Mouse (Mus musculus) stomach, embryonic 16.5 days (tissue): ENCODE data around the gene Ifitm1. TPM values are rescaled to one million over a fixed set of nuclear protein-coding genes. Genes with fewer than 3 reads are reported as not detected.
"Not testable (repeated sequence)": the region's sequence is repeated elsewhere in the genome, so short reads cannot be mapped to it uniquely, and the experiment has no call there.

Experiments
- ATAC-seq: fragments of 200-750 bp; cut with Nextera tagmentation; 2 replicates; pipeline ENCODE4 v1.8.0; 2017; ENCODE audit warnings: moderate number of reproducible peaks, moderate TSS enrichment; ENCODE audit not compliant: insufficient read depth, low FRiP score
- H3K27ac ChIP-seq: fragments of 300-500 bp; sonication (generic); 2 replicates; pipeline ENCODE4 v1.5.1; 2014; ENCODE audit warnings: low read length
- H3K27me3 ChIP-seq: fragments of 300-500 bp; sonication (generic); 2 replicates; pipeline ENCODE4 v1.6.1; 2014; ENCODE audit warnings: low read length, control low read depth, mixed read lengths; ENCODE audit not compliant: control insufficient read depth, insufficient read depth
- H3K36me3 ChIP-seq: fragments of 300-500 bp; sonication (generic); 2 replicates; pipeline ENCODE4 v1.6.1; 2014; ENCODE audit warnings: low read length; ENCODE audit not compliant: control insufficient read depth, insufficient read depth
- H3K4me1 ChIP-seq: fragments of 300-500 bp; sonication (generic); 2 replicates; pipeline ENCODE4 v1.6.1; 2014; ENCODE audit warnings: low read length, control low read depth, mixed read lengths; ENCODE audit not compliant: control insufficient read depth, insufficient read depth
- H3K4me2 ChIP-seq: fragments of 300-500 bp; sonication (generic); 2 replicates; pipeline ENCODE4 v1.6.1; 2014; ENCODE audit warnings: low read depth, low read length, mixed read lengths
- H3K4me3 ChIP-seq: fragments of 300-500 bp; sonication (generic); replicated peaks from 2 replicates; pipeline ENCODE4 v1.5.1; 2014; ENCODE audit warnings: mild to moderate bottlenecking, low read length
- H3K9ac ChIP-seq: fragments of 300-500 bp; sonication (generic); 2 replicates; pipeline ENCODE4 v1.6.1; 2014; ENCODE audit warnings: low read length
- H3K9me3 ChIP-seq: fragments of 300-500 bp; sonication (generic); replicated peaks from 2 replicates; pipeline ENCODE4 v1.6.1; 2016; ENCODE audit warnings: low read length, control low read depth; ENCODE audit not compliant: control insufficient read depth
- WGBS: fragments of 180-500 bp; shearing (Covaris S2); extraction: QIAGEN DNeasy Blood & Tissue Kit; methylation state at CpG from one replicate; pipeline ENCODE4 v1.1.7; 2014; 5-methylcytosine and 5-hydroxymethylcytosine counted together
- polyA plus RNA-seq: library from polyadenylated mRNA; unstranded; fragments of >200 nt; fragmentation: Nextera tagmentation; extraction: Ambion mirVana; gene quantifications from 2 replicates; pipeline ENCODE4 v1.2.1, GENCODE M21; 2015

The Ifitm1 gene
- polyA plus RNA-seq, 1 experiment from 2014 or later, result 156 TPM

DNA sequence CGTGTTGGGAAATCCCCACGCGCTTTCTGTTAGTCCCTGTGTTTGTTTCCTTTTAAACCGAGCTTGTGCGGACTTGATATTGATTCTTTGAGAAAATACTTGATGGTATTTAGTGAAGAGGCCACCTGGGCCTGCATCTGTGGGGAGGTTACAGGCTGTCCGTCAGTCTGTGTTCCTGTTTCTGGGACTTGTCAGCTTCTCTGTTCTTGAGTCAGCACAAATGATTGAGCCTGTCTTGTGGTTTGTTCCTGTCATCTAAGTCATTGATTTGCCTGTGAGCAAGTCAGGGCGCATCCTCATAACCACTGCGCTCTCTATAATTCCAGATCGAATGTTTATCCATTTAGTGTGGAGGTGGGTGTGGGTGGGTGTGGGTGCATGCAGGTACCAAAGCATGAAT lies 9.7 kb downstream of the Ifitm1 start:
- not testable (repeated sequence) for H3K36me3 ChIP-seq, H3K4me3 ChIP-seq
- WGBS, result 79% methylated on average over 9 of the region's 9 CpGs

DNA sequence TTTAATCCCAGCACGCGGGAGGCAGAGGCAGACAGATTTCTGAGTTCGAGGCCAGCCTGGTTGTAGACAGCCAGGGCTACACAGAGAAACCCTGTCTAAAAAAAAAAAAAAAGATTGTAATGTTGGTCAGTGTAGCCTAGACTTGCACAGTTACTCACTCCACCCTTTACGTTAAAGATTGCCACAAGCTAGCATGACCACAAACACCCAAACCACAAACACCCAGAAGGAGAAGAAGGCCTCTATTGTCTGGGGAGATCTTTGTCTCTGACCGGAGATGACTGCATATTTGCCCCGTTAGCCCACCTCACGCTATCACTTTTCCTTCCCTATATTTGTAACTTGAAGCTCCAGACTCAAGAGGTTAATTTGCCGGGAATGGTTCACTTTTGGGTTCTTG lies 14.7 kb downstream of the Ifitm1 start:
- no peaks in the 10 kb centered on the region for H3K36me3 ChIP-seq
- H3K9me3 ChIP-seq, result no peaks in the 10 kb centered on the region
- no peaks in the 10 kb centered on the region for H3K4me1 ChIP-seq
- WGBS, result 91% methylated on average over 8 of the region's 8 CpGs
- H3K9ac ChIP-seq, result no peak overlapping the region
- H3K4me2 ChIP-seq, result no peak overlapping the region
- H3K27ac ChIP-seq, result no peak overlapping the region
- H3K27me3 ChIP-seq, result no peaks in the 10 kb centered on the region
- ATAC-seq, result no peak
- H3K4me3 ChIP-seq, result no peak overlapping the region

More for the DNA sequence above, 9.7 kb downstream of the Ifitm1 start:
- not testable (repeated sequence) for ATAC-seq, H3K27me3 ChIP-seq, H3K27ac ChIP-seq, H3K9me3 ChIP-seq, H3K9ac ChIP-seq, H3K4me2 ChIP-seq
- peaks cover 18% of the 10 kb centered on the region for H3K4me1 ChIP-seq

DNA sequence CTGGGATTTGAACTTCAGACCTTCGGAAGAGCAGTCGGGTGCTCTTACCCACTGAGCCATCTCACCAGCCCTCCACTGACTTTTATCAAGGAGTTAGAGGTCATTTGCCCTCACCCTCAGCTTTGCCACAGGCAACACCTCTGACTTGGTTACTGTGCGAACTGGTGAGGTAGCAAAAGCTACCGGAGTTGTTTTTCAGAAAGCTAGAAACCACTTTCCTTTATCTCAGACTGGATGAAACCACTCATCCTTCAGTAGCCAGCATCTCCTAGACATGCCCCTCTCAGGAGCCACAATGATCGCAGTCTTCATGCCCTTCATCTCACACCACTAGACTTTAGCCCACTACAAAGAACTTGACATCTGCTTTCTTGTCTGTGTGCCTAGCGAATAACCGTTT lies 15.9 kb downstream of the Ifitm1 start:
- Histone ChIP-seq H3K9ac (no peak overlapping the region), H3K36me3 (no peaks in the 10 kb centered on the region), H3K9me3 (no peaks in the 10 kb centered on the region), H3K27ac (no peak overlapping the region), H3K27me3 (no peaks in the 10 kb centered on the region), H3K4me2 (no peak overlapping the region), H3K4me1 (no peaks in the 10 kb centered on the region), H3K4me3 (no peak overlapping the region)
- no peak for ATAC-seq
- 88% methylated on average over 7 of the region's 7 CpGs for WGBS

DNA sequence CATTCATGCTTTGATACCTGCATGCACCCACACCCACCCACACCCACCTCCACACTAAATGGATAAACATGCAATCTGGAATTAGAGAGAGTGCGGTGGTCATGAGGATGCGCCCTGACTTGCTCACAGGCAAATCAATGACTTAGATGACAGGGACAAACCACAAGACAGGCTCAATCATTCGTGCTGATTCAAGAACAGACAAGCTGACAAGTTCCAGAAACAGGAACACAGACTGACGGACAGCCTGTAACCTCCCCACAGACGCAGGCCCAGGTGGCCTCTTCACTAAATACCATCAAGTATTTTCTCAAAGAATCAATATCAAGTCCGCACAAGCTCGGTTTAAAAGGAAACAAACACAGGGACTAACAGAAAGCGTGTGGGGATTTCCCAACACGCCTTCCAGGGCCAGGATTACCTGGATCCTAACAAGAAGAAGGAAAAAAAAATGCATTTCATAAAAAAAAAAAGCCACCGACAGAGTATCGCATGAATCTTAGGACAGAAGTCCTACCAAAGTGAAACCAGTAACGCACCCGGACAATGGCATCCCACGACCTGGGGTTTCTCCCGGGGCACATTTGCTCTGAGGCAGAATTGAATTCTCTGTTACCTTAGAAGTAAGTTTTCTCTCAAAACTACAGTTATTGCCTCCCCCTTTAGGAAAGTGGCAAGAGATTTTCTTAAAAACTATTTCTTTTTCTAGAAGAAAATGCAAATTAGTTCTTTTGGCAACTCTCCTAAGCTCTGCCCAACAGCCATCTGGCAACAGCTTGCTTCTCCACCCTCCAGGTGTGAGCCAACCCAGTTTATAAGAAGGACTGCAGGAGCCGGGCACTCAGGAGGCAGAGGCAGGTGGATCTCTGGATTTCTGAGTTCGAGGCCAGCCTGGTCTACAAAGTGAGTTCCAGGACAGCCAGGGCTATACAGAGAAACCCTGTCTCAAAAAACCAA lies 20.4 kb downstream of the Ifitm1 start:
- H3K36me3 ChIP-seq, result no peaks in the 10 kb centered on the region
- H3K9ac ChIP-seq, result no peak overlapping the region
- no peak overlapping the region for H3K4me2 ChIP-seq
- 0 out of 2 replicates have a peak, but pooled peaks cover 3% of the 10 kb centered on the region for H3K4me1 ChIP-seq
- WGBS, result 65% methylated on average over 17 of the region's 17 CpGs
- no peak for ATAC-seq
- H3K27ac ChIP-seq, result peak overlapping the region; percentile 1; the same call in 1 of the 2 replicates
- H3K27me3 ChIP-seq, result no peaks in the 10 kb centered on the region
- H3K4me3 ChIP-seq, result no peak overlapping the region
- no peaks in the 10 kb centered on the region for H3K9me3 ChIP-seq

DNA sequence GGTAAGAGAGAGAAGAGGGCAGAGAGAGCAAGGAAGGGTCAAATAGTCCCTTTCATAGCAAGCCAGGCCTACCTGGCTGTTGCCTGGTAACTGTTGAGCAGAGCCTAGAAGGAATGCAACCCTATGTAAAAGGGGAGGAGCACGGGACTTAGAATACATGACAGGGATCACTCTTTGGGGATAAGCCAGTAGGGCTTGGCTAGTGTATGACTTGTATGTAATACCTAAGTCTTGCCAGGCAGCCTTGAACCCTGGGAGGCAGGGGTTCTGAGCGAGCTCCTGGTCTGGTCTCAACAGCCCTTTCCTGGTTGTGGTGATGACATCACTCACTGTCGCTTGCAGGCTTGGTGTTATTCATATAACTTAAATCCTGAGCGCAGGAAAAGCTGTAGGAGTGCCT lies 22.0 kb downstream of the Ifitm1 start:
- no peak overlapping the region for H3K4me3 ChIP-seq
- H3K36me3 ChIP-seq, result no peaks in the 10 kb centered on the region
- no peak overlapping the region for H3K27ac ChIP-seq
- H3K27me3 ChIP-seq, result no peaks in the 10 kb centered on the region
- H3K4me1 ChIP-seq, result 0 out of 2 replicates have a peak, but pooled peaks cover 3% of the 10 kb centered on the region
- peak; percentile 39; the same call in 1 of the 2 replicates for ATAC-seq
- H3K9me3 ChIP-seq, result no peaks in the 10 kb centered on the region
- 75% methylated on average over 4 of the region's 4 CpGs for WGBS
- H3K4me2 ChIP-seq, result no peak overlapping the region
- H3K9ac ChIP-seq, result no peak overlapping the region

DNA sequence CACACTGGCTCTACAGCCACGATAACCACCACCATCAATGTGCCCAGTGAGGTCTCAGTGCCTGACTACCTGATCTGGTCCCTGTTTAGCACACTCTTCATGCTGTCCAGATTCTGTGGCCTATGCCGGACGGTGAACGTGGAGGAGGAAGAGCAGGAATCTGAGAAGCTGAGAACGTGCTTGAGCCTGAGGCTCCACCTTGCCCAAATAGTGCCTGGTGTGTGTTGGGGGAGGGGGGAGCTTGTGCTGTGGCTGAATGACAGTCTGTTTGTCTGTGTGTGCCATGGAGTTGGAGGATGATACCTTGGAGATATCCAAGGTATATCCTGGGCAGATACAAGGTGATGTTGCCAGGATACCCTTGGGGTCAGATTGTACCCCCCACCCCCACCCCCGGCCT lies 23.2 kb downstream of the Ifitm1 start:
- 0 out of 2 replicates have a peak overlapping the region, but pooled peaks have one; percentile 2 for H3K27ac ChIP-seq
- H3K9ac ChIP-seq, result peak overlapping the region; percentile 46
- H3K4me1 ChIP-seq, result 0 out of 2 replicates have a peak, but pooled peaks cover 3% of the 10 kb centered on the region
- no peaks in the 10 kb centered on the region for H3K27me3 ChIP-seq
- WGBS, result 61% methylated on average over 6 of the region's 6 CpGs
- H3K4me2 ChIP-seq, result no peak overlapping the region
- peak; percentile 71 for ATAC-seq
- no peaks in the 10 kb centered on the region for H3K9me3 ChIP-seq
- H3K36me3 ChIP-seq, result no peaks in the 10 kb centered on the region
- no peak overlapping the region for H3K4me3 ChIP-seq

DNA sequence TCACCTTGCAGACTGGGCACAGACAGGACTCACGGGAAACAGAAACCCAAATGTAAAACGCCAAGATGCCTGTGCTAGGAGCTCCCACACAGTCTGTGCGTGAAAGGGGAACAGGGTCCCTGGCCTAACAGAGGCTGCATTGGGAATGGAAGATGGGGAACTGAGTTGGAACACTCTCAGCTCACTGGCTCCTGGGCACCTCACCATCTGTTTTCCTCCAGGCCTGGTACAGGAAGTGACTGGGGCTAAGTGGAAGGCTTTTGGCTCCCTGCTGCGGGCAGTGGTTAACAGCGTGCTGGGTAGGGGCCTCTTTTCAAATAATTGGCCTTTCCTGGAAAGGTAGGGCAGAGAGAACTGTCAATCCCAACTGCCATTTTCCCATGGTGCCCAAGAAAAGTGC lies 23.6 kb downstream of the Ifitm1 start:
- Histone ChIP-seq H3K4me1 (0 out of 2 replicates have a peak, but pooled peaks cover 3% of the 10 kb centered on the region), H3K27ac (no peak overlapping the region), H3K4me2 (no peak overlapping the region), H3K36me3 (no peaks in the 10 kb centered on the region), H3K9ac (no peak overlapping the region), H3K9me3 (no peaks in the 10 kb centered on the region), H3K27me3 (no peaks in the 10 kb centered on the region), H3K4me3 (no peak overlapping the region)
- ATAC-seq, result no peak
- 66% methylated on average over 5 of the region's 5 CpGs for WGBS

DNA sequence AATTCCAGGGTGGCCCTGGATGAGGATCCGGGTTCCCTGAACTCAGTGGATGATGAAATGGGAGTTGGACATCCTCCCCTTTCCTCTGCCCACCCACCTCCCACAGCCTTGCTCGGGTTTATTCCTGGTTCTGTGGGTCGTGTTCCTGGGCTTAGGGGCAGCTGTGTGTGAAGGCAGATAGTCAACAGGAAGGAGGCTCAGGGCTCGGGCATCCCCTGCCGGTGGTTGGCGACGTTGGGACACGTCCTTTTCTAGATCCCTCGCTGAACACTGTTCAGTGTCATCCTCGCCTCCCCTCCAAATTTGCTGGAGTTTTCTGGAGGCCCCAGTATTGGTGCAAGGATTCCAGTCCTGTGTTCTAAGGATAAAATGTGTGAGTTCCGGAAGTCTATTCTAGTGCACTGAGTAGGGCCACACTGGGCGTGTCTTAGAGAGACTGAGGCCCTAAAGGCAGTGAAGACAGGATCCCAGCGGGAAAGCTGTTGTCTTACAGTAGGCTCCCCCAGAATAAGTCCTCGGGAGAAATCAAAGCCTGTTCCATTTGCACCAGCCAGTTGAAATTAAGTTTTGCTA lies 24.2 kb downstream of the Ifitm1 start:
- H3K27me3 ChIP-seq, result no peaks in the 10 kb centered on the region
- H3K9ac ChIP-seq, result no peak overlapping the region
- no peak for ATAC-seq
- no peak overlapping the region for H3K4me2 ChIP-seq
- no peak overlapping the region for H3K27ac ChIP-seq
- WGBS, result 85% methylated on average over 14 of the region's 14 CpGs
- no peaks in the 10 kb centered on the region for H3K9me3 ChIP-seq
- no peaks in the 10 kb centered on the region for H3K36me3 ChIP-seq
- 0 out of 2 replicates have a peak, but pooled peaks cover 3% of the 10 kb centered on the region for H3K4me1 ChIP-seq
- H3K4me3 ChIP-seq, result no peak overlapping the region

DNA sequence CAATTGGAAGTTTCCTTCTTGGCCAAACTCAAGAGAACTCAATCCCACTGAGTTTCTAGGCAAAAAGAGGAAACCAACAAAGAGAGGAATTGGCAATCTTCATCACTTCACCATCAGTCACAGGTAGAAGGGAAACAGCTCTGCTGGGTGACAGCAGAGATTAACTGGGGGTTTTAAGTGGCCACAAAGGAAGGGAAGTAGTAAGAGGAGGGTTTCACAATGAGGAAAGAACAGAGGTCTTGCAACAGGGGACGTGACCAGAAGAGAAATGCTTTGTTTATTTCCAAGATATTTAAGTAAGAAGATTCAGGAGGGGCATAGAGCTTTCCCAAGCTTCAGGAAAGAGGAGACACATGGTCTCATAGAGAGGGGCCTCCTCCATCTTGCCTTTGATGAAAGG lies 30.8 kb downstream of the Ifitm1 start:
- H3K4me2 ChIP-seq, result no peak overlapping the region
- ATAC-seq, result no peak
- 20% methylated on average over 1 of the region's 1 CpGs for WGBS

More for the DNA sequence above, 30.8 kb downstream of the Ifitm1 start:
- Histone ChIP-seq H3K9ac (no peak overlapping the region), H3K9me3 (no peaks in the 10 kb centered on the region), H3K27ac (no peak overlapping the region), H3K27me3 (no peaks in the 10 kb centered on the region), H3K36me3 (no peaks in the 10 kb centered on the region), H3K4me1 (no peaks in the 10 kb centered on the region), H3K4me3 (no peak overlapping the region)
